Mouse (Mus musculus) bone marrow macrophage, adult 2 months (primary cell): ENCODE measurements around the gene Med13l.

ENCODE experiments used
- CTCF ChIP-seq: IDR thresholded peaks from 2 replicates; pipeline ENCODE4 v1.5.1; 2012; ENCODE audit warnings: low read depth, mild to moderate bottlenecking, low read length, moderate library complexity
- POLR2A ChIP-seq: IDR thresholded peaks from 2 replicates; pipeline ENCODE4 v1.6.1; 2012; ENCODE audit warnings: mild to moderate bottlenecking, low read depth, low read length, borderline replicate concordance

DNA sequence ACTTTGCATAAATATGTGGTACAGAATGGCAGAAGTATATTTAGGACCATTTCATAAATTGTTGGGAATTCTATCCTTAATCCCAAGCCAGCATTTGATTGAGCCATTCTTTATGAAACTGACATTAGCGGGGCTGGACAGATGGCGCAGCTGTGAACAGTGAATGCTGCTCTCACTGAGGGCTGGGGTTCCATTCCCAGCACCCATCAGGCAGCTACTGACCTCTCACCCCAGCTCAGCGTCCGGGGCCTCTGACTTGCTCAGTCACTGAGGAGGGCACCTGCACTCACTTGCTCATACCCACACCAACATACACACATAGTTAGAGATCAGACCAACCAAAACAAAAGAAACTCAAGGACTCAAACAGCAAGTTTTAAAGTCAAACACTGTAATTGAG lies 24.9 kb downstream of the Med13l start:
- TF ChIP-seq CTCF, result no peak
- no peak for TF ChIP-seq POLR2A
